Mouse (Mus musculus): Measurements from ENCODE around the gene Gm28374. TPM values are rescaled to one million over a fixed set of nuclear protein-coding genes. Genes with fewer than 3 reads are reported as not detected.
A peak's percentile ranks its signal among the peaks of the same experiment; 100 is the strongest.

The Gm28374 gene
- total and polyA plus RNA-seq, 3 experiments, result 0.40 TPM; not detected in 2

- Histone ChIP-seq H3K4me2 (ENCODE audit: insufficient read depth, low read depth, poor library complexity, severe bottlenecking) (peak overlapping the region; percentile 41), H3K27me3 (replicated peaks) (no peaks in the 10 kb centered on the region), H3K27ac (ENCODE audit: insufficient read depth, low read depth) (no peak overlapping the region), H3K79me2 (replicated peaks; ENCODE audit: control insufficient read depth, extremely low read depth, insufficient read depth, poor library complexity, severe bottlenecking) (peaks cover 22% of the 10 kb centered on the region), H3K4me3 (replicated peaks in 1 of 3; ENCODE audit: low read depth in 2 of 3, low read length in 2 of 3, poor library complexity in 1 of 3) (peak overlapping the region; percentile 94 to 98 (median 95)), H3K4me1 (ENCODE audit: control insufficient read depth in 1 of 2, insufficient read depth in 2 of 2) (peaks cover 9 to 44% of the 10 kb centered on the region in 2 experiments), H3K9me3 (replicated peaks; ENCODE audit: low read length) (no peaks in the 10 kb centered on the region), H3K36me3 (replicated peaks in 1 of 2; ENCODE audit: control insufficient read depth in 1 of 2, insufficient read depth in 1 of 2, low read length in 1 of 2) (peaks cover 13 to 29% of the 10 kb centered on the region in 2 experiments), H3K9ac (ENCODE audit: insufficient read depth, low read depth) (peak overlapping the region; percentile 78)
- DNase-seq (ENCODE audit: extremely low read depth), result no peak
- in situ Hi-C loops (cut with MboI; ENCODE audit: low pct_ligation_motif_present, low pct_unique_long_range_greater_than_20kb, low sequenced_read_pairs), result loop anchor here (10.0 kb wide), 1 partner anchor 98 kb away; the partner anchor contains the start of gene Pola2
- TF ChIP-seq RAD21 (IDR thresholded peaks at IDR 0.05; ENCODE audit: low read depth, low read length) (no peak), ZC3H11A (IDR thresholded peaks at IDR 0.05; ENCODE audit: low read depth, low read length) (no peak), KAT2A (IDR thresholded peaks at IDR 0.05; ENCODE audit: insufficient replicate concordance, low read length) (no peak), CHD2 (IDR thresholded peaks at IDR 0.05; ENCODE audit: low read length) (no peak), ELF1 (IDR thresholded peaks at IDR 0.05; ENCODE audit: low read depth, low read length) (no peak), E2F4 (IDR thresholded peaks at IDR 0.05; ENCODE audit: insufficient replicate concordance, low read depth, low read length) (no peak), HCFC1 (IDR thresholded peaks at IDR 0.05; ENCODE audit: low read depth, low read length) (no peak), POLR2AphosphoS2 (IDR thresholded peaks at IDR 0.05; ENCODE audit: low read depth, low read length) (no peak), ETS1 (conservative IDR thresholded peaks at IDR 0.05; ENCODE audit: low read depth, low read length) (no peak), RCOR1 (conservative IDR thresholded peaks at IDR 0.05; ENCODE audit: low read depth, low read length) (no peak), CTCF (conservative IDR thresholded peaks at IDR 0.05 in 1 of 2, IDR thresholded peaks at IDR 0.05 in 1 of 2; ENCODE audit: low read depth in 2 of 2, low read length in 2 of 2) (no peak), UBTF (IDR thresholded peaks at IDR 0.05; ENCODE audit: low read depth, low read length) (no peak)
- dilution Hi-C loops (cut with MboI; ENCODE audit: extremely low pct_ligation_motif_present, extremely low pct_unique_long_range_greater_than_20kb, low sequenced_read_pairs), result no loop called here
Observed at GRCm38 (mm10) chr19:6062418-6062817, 19.6 kb downstream of the Gm28374 start.

GRCm38 (mm10) chr19:6061641-6062302 lies 20.3 kb downstream of the Gm28374 start:
- H3K4me1 ChIP-seq (ENCODE audit: control insufficient read depth in 1 of 2, insufficient read depth in 2 of 2), result peaks cover 8 to 39% of the 10 kb centered on the region in 2 experiments
- peak overlapping the region; percentile 41 for H3K4me2 ChIP-seq (ENCODE audit: insufficient read depth, low read depth, poor library complexity, severe bottlenecking)
- peak overlapping the region; percentile 78 for H3K9ac ChIP-seq (ENCODE audit: insufficient read depth, low read depth)
- TF ChIP-seq ETS1 (conservative IDR thresholded peaks at IDR 0.05; ENCODE audit: low read depth, low read length) (no peak), ZC3H11A (IDR thresholded peaks at IDR 0.05; ENCODE audit: low read depth, low read length) (no peak), POLR2AphosphoS2 (IDR thresholded peaks at IDR 0.05; ENCODE audit: low read depth, low read length) (no peak), ELF1 (IDR thresholded peaks at IDR 0.05; ENCODE audit: low read depth, low read length) (peak; percentile 85), UBTF (IDR thresholded peaks at IDR 0.05; ENCODE audit: low read depth, low read length) (no peak), MAX (IDR thresholded peaks at IDR 0.05; ENCODE audit: low read length) (no peak), EP300 (IDR thresholded peaks at IDR 0.05; ENCODE audit: low read length) (no peak), MAZ (IDR thresholded peaks at IDR 0.05; ENCODE audit: low read depth, low read length) (no peak), ZKSCAN1 (IDR thresholded peaks at IDR 0.05; ENCODE audit: borderline replicate concordance, low read depth, low read length) (no peak), PAX5 (IDR thresholded peaks at IDR 0.05; ENCODE audit: low read length) (no peak), JUN (IDR thresholded peaks at IDR 0.05; ENCODE audit: insufficient read depth, low read depth, low read length) (no peak), USF1 (IDR thresholded peaks at IDR 0.05; ENCODE audit: low read depth, low read length) (no peak), E2F4 (IDR thresholded peaks at IDR 0.05; ENCODE audit: insufficient replicate concordance, low read depth, low read length) (no peak), JUND (conservative IDR thresholded peaks at IDR 0.05; ENCODE audit: low read depth, low read length) (no peak), ZNF384 (IDR thresholded peaks at IDR 0.05; ENCODE audit: low read depth, low read length) (no peak), POLR2A (IDR thresholded peaks at IDR 0.05; ENCODE audit: low read depth, low read length) (peak; percentile 63), TBP (conservative IDR thresholded peaks at IDR 0.05; ENCODE audit: low read depth, low read length) (peak; percentile 53; the same call in 1 of the 2 replicates), RAD21 (IDR thresholded peaks at IDR 0.05; ENCODE audit: low read depth, low read length) (no peak), ZMIZ1 (IDR thresholded peaks at IDR 0.05; ENCODE audit: low read depth, low read length) (no peak), MYC (IDR thresholded peaks at IDR 0.05; ENCODE audit: low read depth, low read length) (no peak), SIN3A (IDR thresholded peaks at IDR 0.05; ENCODE audit: low read length) (no peak; the same call in 1 of the 2 replicates), CTCF (conservative IDR thresholded peaks at IDR 0.05 in 1 of 2, IDR thresholded peaks at IDR 0.05 in 1 of 2; ENCODE audit: low read depth in 2 of 2, low read length in 2 of 2) (no peak), NRF1 (IDR thresholded peaks at IDR 0.05; ENCODE audit: low read depth, low read length) (no peak), USF2 (conservative IDR thresholded peaks at IDR 0.05; ENCODE audit: low read depth, low read length) (no peak), CHD2 (IDR thresholded peaks at IDR 0.05; ENCODE audit: low read length) (no peak), MXI1 (IDR thresholded peaks at IDR 0.05; ENCODE audit: low read depth, low read length) (no peak; the same call in 1 of the 2 replicates), TCF12 (IDR thresholded peaks at IDR 0.05; ENCODE audit: low read depth, low read length) (no peak)

More at GRCm38 (mm10) chr19:6061641-6062302, 20.3 kb downstream of the Gm28374 start:
- in situ Hi-C loops (cut with MboI; ENCODE audit: low pct_ligation_motif_present, low pct_unique_long_range_greater_than_20kb, low sequenced_read_pairs), result loop anchor here (10.0 kb wide), 1 partner anchor 97 kb away; the partner anchor contains the start of gene Pola2
- peak; percentile 78 for DNase-seq (ENCODE audit: extremely low read depth)
- Histone ChIP-seq H3K4me3 (replicated peaks in 1 of 3; ENCODE audit: low read depth in 2 of 3, low read length in 2 of 3, poor library complexity in 1 of 3) (peak overlapping the region; percentile 94 to 98 (median 95)), H3K9me3 (replicated peaks; ENCODE audit: low read length) (no peaks in the 10 kb centered on the region), H3K79me2 (replicated peaks; ENCODE audit: control insufficient read depth, extremely low read depth, insufficient read depth, poor library complexity, severe bottlenecking) (peaks cover 28% of the 10 kb centered on the region), H3K27ac (ENCODE audit: insufficient read depth, low read depth) (peak overlapping the region; percentile 88), H3K27me3 (replicated peaks) (no peaks in the 10 kb centered on the region), H3K36me3 (replicated peaks in 1 of 2; ENCODE audit: control insufficient read depth in 1 of 2, insufficient read depth in 1 of 2, low read length in 1 of 2) (peaks cover 13 to 29% of the 10 kb centered on the region in 2 experiments)
- dilution Hi-C loops (cut with MboI; ENCODE audit: extremely low pct_ligation_motif_present, extremely low pct_unique_long_range_greater_than_20kb, low sequenced_read_pairs), result no loop called here

All from CH12.LX (cell line).